Mouse (Mus musculus) lung, postnatal 10 days (tissue): Measurements from ENCODE around the gene Tex13a.

ENCODE experiments used
- DNase-seq: peaks from one replicate; pipeline ENCODE4 v3.0.0; 2021

Gene Tex13a

GRCm38 (mm10) chrX:138209480-138209879 is at the start of gene Tex13a:
Gene Tex13a (minus strand): TSS chrX:138209580.
- DNase-seq, result no peak

DNA sequence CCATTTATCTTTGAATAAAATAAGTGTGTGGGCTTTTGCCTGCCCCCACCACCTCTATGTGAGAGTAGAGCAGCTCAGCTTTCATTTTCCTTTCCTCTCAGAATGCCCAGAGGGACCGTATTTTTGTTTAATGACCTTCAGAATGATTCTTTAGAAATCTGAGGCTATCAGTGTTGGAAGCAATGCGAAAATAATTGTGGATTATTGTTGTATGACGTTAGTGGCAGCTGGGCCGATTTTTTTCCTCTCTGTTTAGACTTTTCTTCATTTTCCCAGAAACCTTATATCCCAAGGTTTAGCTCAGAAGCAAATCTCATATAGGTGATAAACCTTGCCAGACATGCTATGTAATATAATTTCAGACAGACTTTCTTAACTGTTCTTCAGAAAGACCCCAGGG is 25.2 kb upstream of the Tex13a start:
- DNase-seq, result no peak

DNA sequence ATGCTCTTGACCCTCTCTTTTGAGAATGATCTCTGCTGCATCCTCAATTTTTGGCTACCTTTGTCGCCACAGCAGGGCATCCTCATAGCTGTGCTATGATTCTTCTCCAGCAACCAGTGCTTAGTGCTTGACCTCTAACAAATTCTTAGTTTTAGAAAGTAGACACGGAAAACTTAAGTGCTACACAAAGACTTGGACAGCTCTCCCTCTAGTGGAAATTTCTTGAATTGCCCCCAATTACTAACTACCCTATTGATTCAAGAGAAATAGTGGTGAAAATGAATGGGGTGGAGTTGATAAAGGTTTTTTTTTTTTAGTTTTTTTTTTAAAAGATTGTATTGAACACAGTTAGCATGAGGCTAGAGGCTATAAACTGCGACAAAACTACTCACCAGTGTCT is 39.2 kb downstream of the Tex13a start:
- DNase-seq, result peak; percentile 1
